Mouse (Mus musculus): ENCODE measurements around the gene Slc22a20. TPM values are rescaled to one million over a fixed set of nuclear protein-coding genes. Genes with fewer than 3 reads are reported as not detected.

Gene Slc22a20
- total and polyA plus RNA-seq, 3 experiments: not detected

DNA sequence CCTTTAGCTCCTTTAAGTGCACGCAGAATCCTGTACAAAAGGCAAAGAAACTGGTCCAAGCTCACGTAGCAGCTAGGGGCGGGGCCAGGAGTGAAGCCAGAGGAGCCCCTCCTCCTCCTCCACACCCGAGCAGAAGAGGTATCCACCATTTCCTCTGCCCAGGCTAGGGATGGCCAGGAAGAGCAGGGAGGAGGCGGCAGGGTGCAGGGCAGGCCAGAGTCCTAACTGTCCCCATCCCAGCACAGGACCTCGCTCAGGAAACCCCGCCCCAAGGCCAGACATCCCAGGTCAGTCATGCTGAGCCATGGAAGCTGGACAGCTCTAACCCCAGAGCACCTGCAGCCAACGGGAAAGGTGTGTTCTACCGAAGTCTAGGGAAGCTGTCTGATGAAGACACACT, 64.2 kb downstream of the Slc22a20 start:
- peak overlapping the region; percentile 69 for H3K4me3 ChIP-seq (ENCODE audit: low read depth, low read length)
- H3K9me3 ChIP-seq (replicated peaks): no peaks in the 10 kb centered on the region
- H3K36me3 ChIP-seq (replicated peaks): peaks cover 32% of the 10 kb centered on the region
- TF ChIP-seq CTCF (IDR thresholded peaks at IDR 0.05; ENCODE audit: low read depth, low read length): no peak
- no peak for TF ChIP-seq GATA2 (IDR thresholded peaks at IDR 0.05; ENCODE audit: borderline replicate concordance, low read depth, low read length)
- no peak for TF ChIP-seq GATA1 (IDR thresholded peaks at IDR 0.05; ENCODE audit: borderline replicate concordance, low read length)
- TF ChIP-seq POLR2AphosphoS5 (IDR thresholded peaks at IDR 0.05; ENCODE audit: insufficient replicate concordance, low read depth, low read length): no peak
- TF ChIP-seq TAL1 (conservative IDR thresholded peaks at IDR 0.05; ENCODE audit: low read depth, low read length): no peak
- peaks cover 11% of the 10 kb centered on the region for H3K27me3 ChIP-seq (ENCODE audit: insufficient read depth, low read length)
- DNase-seq (ENCODE audit: low spot score) (peak; percentile 45), ATAC-seq (ENCODE audit: extremely low read depth, insufficient number of reproducible peaks, low FRiP score, poor library complexity, severe bottlenecking) (no peak)
- peaks cover 77% of the 10 kb centered on the region for H3K4me1 ChIP-seq (ENCODE audit: insufficient read depth, low read depth, low read length)

Other genes with a start within 250 kb of the Slc22a20 start
Only the 20 nearest of the 28 such genes appear.
- 8.9 and 15.1 TPM in 2 replicates for gene Frmd8, start 110.9 kb downstream of the Slc22a20 start, total RNA-seq (2014; fragmentation: Nextera tagmentation)
- gene Frmd8, start 110.9 kb downstream of the Slc22a20 start, total RNA-seq (2017): 14.5 and 15.2 TPM in 2 replicates
- 21.0 and 21.9 TPM in 2 replicates for gene Frmd8, start 110.9 kb downstream of the Slc22a20 start, polyA plus RNA-seq (2012)
- gene Slc25a45, start 108.3 kb downstream of the Slc22a20 start, total RNA-seq (2014; fragmentation: Nextera tagmentation): 3.5 and 6.4 TPM in 2 replicates
- 10.9 and 12.5 TPM in 2 replicates for gene Slc25a45, start 108.3 kb downstream of the Slc22a20 start, total RNA-seq (2017)
- gene Slc25a45, start 108.3 kb downstream of the Slc22a20 start, polyA plus RNA-seq (2012): 0.68 and 0.93 TPM in 2 replicates
- gene Tigd3, start 92.0 kb downstream of the Slc22a20 start, total RNA-seq (2014; fragmentation: Nextera tagmentation): 0.90 and 2.1 TPM in 2 replicates
- 2.0 and 2.4 TPM in 2 replicates for gene Tigd3, start 92.0 kb downstream of the Slc22a20 start, total RNA-seq (2017)
- 0.70 and 1.0 TPM in 2 replicates for gene Tigd3, start 92.0 kb downstream of the Slc22a20 start, polyA plus RNA-seq (2012)
- 126 and 142 TPM in 2 replicates for gene Dpf2, start 73.1 kb downstream of the Slc22a20 start, total RNA-seq (2014; fragmentation: Nextera tagmentation)
- gene Dpf2, start 73.1 kb downstream of the Slc22a20 start, total RNA-seq (2017): 152 and 196 TPM in 2 replicates
- 42.1 and 68.8 TPM in 2 replicates for gene Dpf2, start 73.1 kb downstream of the Slc22a20 start, polyA plus RNA-seq (2012)
- 1.8 and 2.1 TPM in 2 replicates for gene Cdc42ep2, start 61.3 kb downstream of the Slc22a20 start, total RNA-seq (2014; fragmentation: Nextera tagmentation)
- 2.2 and 3.6 TPM in 2 replicates for gene Cdc42ep2, start 61.3 kb downstream of the Slc22a20 start, total RNA-seq (2017)
- 0.66 and 0.76 TPM in 2 replicates for gene Cdc42ep2, start 61.3 kb downstream of the Slc22a20 start, polyA plus RNA-seq (2012)
- 139 and 147 TPM in 2 replicates for gene Pola2, start 21.9 kb downstream of the Slc22a20 start, total RNA-seq (2014; fragmentation: Nextera tagmentation)
- 86.0 and 93.4 TPM in 2 replicates for gene Pola2, start 21.9 kb downstream of the Slc22a20 start, total RNA-seq (2017)
- gene Pola2, start 21.9 kb downstream of the Slc22a20 start, polyA plus RNA-seq (2012): 51.6 and 55.0 TPM in 2 replicates
- gene Capn1, start 29.8 kb upstream of the Slc22a20 start, total RNA-seq (2014; fragmentation: Nextera tagmentation): 38.5 and 40.9 TPM in 2 replicates
- gene Capn1, start 29.8 kb upstream of the Slc22a20 start, total RNA-seq (2017): 55.5 and 56.5 TPM in 2 replicates
- gene Capn1, start 29.8 kb upstream of the Slc22a20 start, polyA plus RNA-seq (2012): 140 and 168 TPM in 2 replicates
- gene Syvn1, start 60.4 kb upstream of the Slc22a20 start, total RNA-seq (2014; fragmentation: Nextera tagmentation): 27.0 and 39.7 TPM in 2 replicates
- 4.8 and 5.9 TPM in 2 replicates for gene Syvn1, start 60.4 kb upstream of the Slc22a20 start, total RNA-seq (2017)
- 78.2 and 84.1 TPM in 2 replicates for gene Syvn1, start 60.4 kb upstream of the Slc22a20 start, polyA plus RNA-seq (2012)
- 46.6 and 51.6 TPM in 2 replicates for gene Mrpl49, start 71.6 kb upstream of the Slc22a20 start, total RNA-seq (2014; fragmentation: Nextera tagmentation)
- gene Mrpl49, start 71.6 kb upstream of the Slc22a20 start, total RNA-seq (2017): 46.9 and 52.4 TPM in 2 replicates
- 41.8 and 46.8 TPM in 2 replicates for gene Mrpl49, start 71.6 kb upstream of the Slc22a20 start, polyA plus RNA-seq (2012)
- 3,086 and 3,502 TPM in 2 replicates for gene Fau, start 71.7 kb upstream of the Slc22a20 start, total RNA-seq (2014; fragmentation: Nextera tagmentation)
- gene Fau, start 71.7 kb upstream of the Slc22a20 start, total RNA-seq (2017): 2,639 and 2,986 TPM in 2 replicates
- gene Fau, start 71.7 kb upstream of the Slc22a20 start, polyA plus RNA-seq (2012): 5,636 and 5,712 TPM in 2 replicates
- 8.3 and 16.3 TPM in 2 replicates for gene Znhit2, start 75.0 kb upstream of the Slc22a20 start, total RNA-seq (2014; fragmentation: Nextera tagmentation)
- 11.0 and 23.3 TPM in 2 replicates for gene Znhit2, start 75.0 kb upstream of the Slc22a20 start, total RNA-seq (2017)
- gene Znhit2, start 75.0 kb upstream of the Slc22a20 start, polyA plus RNA-seq (2012): 58.7 and 60.6 TPM in 2 replicates
- 22.9 and 24.0 TPM in 2 replicates for gene Tm7sf2, start 82.2 kb upstream of the Slc22a20 start, total RNA-seq (2014; fragmentation: Nextera tagmentation)
- 17.2 and 21.4 TPM in 2 replicates for gene Tm7sf2, start 82.2 kb upstream of the Slc22a20 start, total RNA-seq (2017)
- 15.0 and 20.0 TPM in 2 replicates for gene Tm7sf2, start 82.2 kb upstream of the Slc22a20 start, polyA plus RNA-seq (2012)
- gene Vps51, start 91.1 kb upstream of the Slc22a20 start, total RNA-seq (2014; fragmentation: Nextera tagmentation): 24.7 and 32.4 TPM in 2 replicates
- gene Vps51, start 91.1 kb upstream of the Slc22a20 start, total RNA-seq (2017): 33.2 and 39.8 TPM in 2 replicates
- gene Vps51, start 91.1 kb upstream of the Slc22a20 start, polyA plus RNA-seq (2012): 29.3 and 34.9 TPM in 2 replicates
- not detected in 2 replicates for gene Tmem262, start 93.9 kb upstream of the Slc22a20 start, total RNA-seq (2014; fragmentation: Nextera tagmentation)
- not detected in 2 replicates for gene Tmem262, start 93.9 kb upstream of the Slc22a20 start, total RNA-seq (2017)
- gene Tmem262, start 93.9 kb upstream of the Slc22a20 start, polyA plus RNA-seq (2012): not detected in 2 replicates
- not detected in 2 replicates for gene Gm28374, start 96.1 kb upstream of the Slc22a20 start, total RNA-seq (2014; fragmentation: Nextera tagmentation)
- gene Gm28374, start 96.1 kb upstream of the Slc22a20 start, total RNA-seq (2017): 0.87 and 0.98 TPM in 2 replicates
- gene Gm28374, start 96.1 kb upstream of the Slc22a20 start, polyA plus RNA-seq (2012): 0.37 and 0.75 TPM in 2 replicates
- gene Zfpl1, start 98.8 kb upstream of the Slc22a20 start, total RNA-seq (2014; fragmentation: Nextera tagmentation): 21.6 and 24.5 TPM in 2 replicates
- gene Zfpl1, start 98.8 kb upstream of the Slc22a20 start, total RNA-seq (2017): 32.8 and 36.1 TPM in 2 replicates
- 56.3 and 59.9 TPM in 2 replicates for gene Zfpl1, start 98.8 kb upstream of the Slc22a20 start, polyA plus RNA-seq (2012)
- 24.7 and 45.0 TPM in 2 replicates for gene Cdca5, start 98.8 kb upstream of the Slc22a20 start, total RNA-seq (2014; fragmentation: Nextera tagmentation)
- 40.5 and 43.3 TPM in 2 replicates for gene Cdca5, start 98.8 kb upstream of the Slc22a20 start, total RNA-seq (2017)
- gene Cdca5, start 98.8 kb upstream of the Slc22a20 start, polyA plus RNA-seq (2012): 14.8 and 17.6 TPM in 2 replicates
- gene AC131692.1, start 108.3 kb upstream of the Slc22a20 start, total RNA-seq (2014; fragmentation: Nextera tagmentation): 1.3 and 5.6 TPM in 2 replicates
- 1.3 and 1.4 TPM in 2 replicates for gene AC131692.1, start 108.3 kb upstream of the Slc22a20 start, total RNA-seq (2017)
- gene AC131692.1, start 108.3 kb upstream of the Slc22a20 start, polyA plus RNA-seq (2012): 3.4 and 3.5 TPM in 2 replicates
- gene Naaladl1, start 119.6 kb upstream of the Slc22a20 start, total RNA-seq (2014; fragmentation: Nextera tagmentation): 1.1 and 1.8 TPM in 2 replicates
- 0.44 and 0.87 TPM in 2 replicates for gene Naaladl1, start 119.6 kb upstream of the Slc22a20 start, total RNA-seq (2017)
- 0.32 and 0.36 TPM in 2 replicates for gene Naaladl1, start 119.6 kb upstream of the Slc22a20 start, polyA plus RNA-seq (2012)
- gene Sac3d1, start 132.5 kb upstream of the Slc22a20 start, total RNA-seq (2014; fragmentation: Nextera tagmentation): 7.9 and 10.1 TPM in 2 replicates
- gene Sac3d1, start 132.5 kb upstream of the Slc22a20 start, total RNA-seq (2017): 10.2 and 22.9 TPM in 2 replicates
- 69.2 and 78.7 TPM in 2 replicates for gene Sac3d1, start 132.5 kb upstream of the Slc22a20 start, polyA plus RNA-seq (2012)